Mouse (Mus musculus): ENCODE measurements around the gene Slc39a11. TPM values are rescaled to one million over a fixed set of nuclear protein-coding genes. Genes with fewer than 3 reads are reported as not detected.

The Slc39a11 gene
- polyA plus RNA-seq, 1 experiment: 10.4 TPM

GRCm38 (mm10) chr11:113212390-113213025 lies 437.4 kb downstream of the Slc39a11 start:
- TF ChIP-seq GATA1 (IDR thresholded peaks at IDR 0.05; ENCODE audit: low read length): no peak

GRCm38 (mm10) chr11:113209220-113209878 lies 440.5 kb downstream of the Slc39a11 start:
- no peak for TF ChIP-seq GATA1 (IDR thresholded peaks at IDR 0.05; ENCODE audit: low read length)

- no peak for TF ChIP-seq GATA1 (IDR thresholded peaks at IDR 0.05; ENCODE audit: low read length)
Measured at GRCm38 (mm10) chr11:113208521-113209072, 441.3 kb downstream of the Slc39a11 start.

- TF ChIP-seq GATA1 (IDR thresholded peaks at IDR 0.05; ENCODE audit: low read length): no peak
Measured at GRCm38 (mm10) chr11:113207966-113208365, 441.9 kb downstream of the Slc39a11 start.

GRCm38 (mm10) chr11:113206099-113206498 lies 443.8 kb downstream of the Slc39a11 start:
- TF ChIP-seq GATA1 (IDR thresholded peaks at IDR 0.05; ENCODE audit: low read length): no peak

- no peak for TF ChIP-seq GATA1 (IDR thresholded peaks at IDR 0.05; ENCODE audit: low read length)
Measured at GRCm38 (mm10) chr11:113203008-113203407, 446.9 kb downstream of the Slc39a11 start.

GRCm38 (mm10) chr11:113201470-113201997 lies 448.3 kb downstream of the Slc39a11 start:
- no peak for TF ChIP-seq GATA1 (IDR thresholded peaks at IDR 0.05; ENCODE audit: low read length)

GRCm38 (mm10) chr11:113200901-113201300 lies 449.0 kb downstream of the Slc39a11 start:
- no peak for TF ChIP-seq GATA1 (IDR thresholded peaks at IDR 0.05; ENCODE audit: low read length)

- TF ChIP-seq GATA1 (IDR thresholded peaks at IDR 0.05; ENCODE audit: low read length): no peak
Measured at GRCm38 (mm10) chr11:113198586-113198985, 451.3 kb downstream of the Slc39a11 start.

- no peak for TF ChIP-seq GATA1 (IDR thresholded peaks at IDR 0.05; ENCODE audit: low read length)
Measured at GRCm38 (mm10) chr11:113197624-113198023, 452.3 kb downstream of the Slc39a11 start.

GRCm38 (mm10) chr11:113196234-113197007 lies 453.5 kb downstream of the Slc39a11 start:
- no peak for TF ChIP-seq GATA1 (IDR thresholded peaks at IDR 0.05; ENCODE audit: low read length)

Other genes starting within 250 kb of the Slc39a11 start
- gene Sstr2, start 30.7 kb downstream of the Slc39a11 start, polyA plus RNA-seq (2012): not detected in 2 replicates
- 40.9 and 45.6 TPM in 2 replicates for gene Cog1, start 910 bp downstream of the Slc39a11 start, polyA plus RNA-seq (2012)
- gene Fam104a, start 34.1 kb upstream of the Slc39a11 start, polyA plus RNA-seq (2012): 135 and 175 TPM in 2 replicates
- 7.1 and 8.2 TPM in 2 replicates for gene D11Wsu47e, start 34.3 kb upstream of the Slc39a11 start, polyA plus RNA-seq (2012)
- 0.06 TPM in 1 of 2 replicates, not detected in the other for gene Cpsf4l, start 59.9 kb upstream of the Slc39a11 start, polyA plus RNA-seq (2012)
- 28.8 and 30.2 TPM in 2 replicates for gene Cdc42ep4, start 101.8 kb upstream of the Slc39a11 start, polyA plus RNA-seq (2012)